Mouse (Mus musculus): ENCODE measurements around the gene Fam78a. TPM values are rescaled to one million over a fixed set of nuclear protein-coding genes. Genes with fewer than 3 reads are reported as not detected.

Fam78a gene
- polyA plus RNA-seq, 2 experiments = 8.9 to 9.8 TPM

GRCm38 (mm10) chr2:32115851-32116268 is 31.2 kb upstream of the Fam78a start:
- Histone ChIP-seq H3K4me2 (ENCODE audit: low read depth) (peak overlapping the region; percentile 49), H3K36me3 (replicated peaks; ENCODE audit: control insufficient read depth, insufficient read depth, low read depth) (no peaks in the 10 kb centered on the region), H3K9ac (replicated peaks) (peak overlapping the region; percentile 58), H3K4me1 (replicated peaks; ENCODE audit: control insufficient read depth in 2 of 2, insufficient read depth in 2 of 2, low read length in 1 of 2) (peaks cover 41 to 50% of the 10 kb centered on the region in 2 experiments), H3K9me3 (ENCODE audit: control insufficient read depth, low read length) (no peaks in the 10 kb centered on the region), H3K4me3 (ENCODE audit: insufficient read depth in 1 of 2, low read depth in 2 of 2, low read length in 2 of 2) (peak overlapping the region; percentile 9 to 24; a peak in 3 of 4 replicates), H3K27me3 (ENCODE audit: control insufficient read depth, insufficient read depth, low read length) (no peaks in the 10 kb centered on the region), H3K27ac (peak overlapping the region; percentile 53)
- WGBS (ENCODE audit: insufficient replicate concordance) = 20% methylated on average over 4 of the region's 4 CpGs
- ATAC-seq (ENCODE audit: insufficient read depth) (peak; percentile 89), DNase-seq (ENCODE audit: low read depth in 3 of 3, low spot score in 3 of 3) (peak in 2 of 3 experiments; percentile 40 to 52)
- TF ChIP-seq EP300 (IDR thresholded peaks at IDR 0.05; ENCODE audit: low read depth) = peak; percentile 70
- TF ChIP-seq CTCF (IDR thresholded peaks at IDR 0.05; ENCODE audit: low read depth) = no peak

DNA sequence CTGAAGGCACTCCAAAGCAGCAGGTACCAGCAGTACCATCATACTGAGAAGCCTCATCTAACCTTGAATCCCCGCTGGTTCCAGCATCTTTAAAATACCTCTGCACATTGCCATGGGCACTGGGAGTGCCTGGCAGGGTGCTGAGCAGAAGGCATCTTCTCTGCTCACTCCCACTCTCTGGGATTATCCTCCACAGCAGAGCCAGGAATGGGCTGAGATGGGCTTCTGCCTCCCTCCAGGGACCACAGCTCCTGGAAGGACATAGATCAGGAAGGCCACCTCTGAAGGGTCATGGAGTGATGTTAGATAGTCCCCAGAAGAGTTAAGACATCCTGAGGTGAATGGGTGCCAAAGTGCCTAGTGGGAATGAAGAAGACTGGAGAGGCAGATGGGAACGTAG is 27.9 kb upstream of the Fam78a start:
- H3K9ac ChIP-seq (replicated peaks) = no peak overlapping the region
- TF ChIP-seq EP300 (IDR thresholded peaks at IDR 0.05; ENCODE audit: low read depth) = no peak
- ATAC-seq (ENCODE audit: insufficient read depth) (no peak), DNase-seq (ENCODE audit: low read depth in 3 of 3, low spot score in 3 of 3) (no peak)
- no peak overlapping the region for H3K27ac ChIP-seq
- no peak overlapping the region for H3K4me2 ChIP-seq (ENCODE audit: low read depth)
- no peak overlapping the region for H3K4me3 ChIP-seq (ENCODE audit: insufficient read depth in 1 of 2, low read depth in 2 of 2, low read length in 2 of 2)
- 73% methylated on average over 2 of the region's 2 CpGs for WGBS (ENCODE audit: insufficient replicate concordance)
- H3K4me1 ChIP-seq (replicated peaks; ENCODE audit: control insufficient read depth in 2 of 2, insufficient read depth in 2 of 2, low read length in 1 of 2) = peaks cover 37 to 43% of the 10 kb centered on the region in 2 experiments
- no peaks in the 10 kb centered on the region for H3K36me3 ChIP-seq (replicated peaks; ENCODE audit: control insufficient read depth, insufficient read depth, low read depth)
- no peaks in the 10 kb centered on the region for H3K9me3 ChIP-seq (ENCODE audit: control insufficient read depth, low read length)
- H3K27me3 ChIP-seq (ENCODE audit: control insufficient read depth, insufficient read depth, low read length) = no peaks in the 10 kb centered on the region

GRCm38 (mm10) chr2:32111268-32111667 is 26.6 kb upstream of the Fam78a start:
- WGBS (ENCODE audit: insufficient replicate concordance) = 86% methylated on average over 1 of the region's 1 CpGs

GRCm38 (mm10) chr2:32105930-32106329 is 21.3 kb upstream of the Fam78a start:
- no peak overlapping the region for H3K27ac ChIP-seq
- no peak for DNase-seq (ENCODE audit: low read depth in 3 of 3, low spot score in 3 of 3)
- no peaks in the 10 kb centered on the region for H3K36me3 ChIP-seq (replicated peaks; ENCODE audit: control insufficient read depth, insufficient read depth, low read depth)
- H3K9ac ChIP-seq (replicated peaks) = no peak overlapping the region
- no peaks in the 10 kb centered on the region for H3K27me3 ChIP-seq (ENCODE audit: control insufficient read depth, insufficient read depth, low read length)
- TF ChIP-seq CTCF (IDR thresholded peaks at IDR 0.05; ENCODE audit: low read depth) = no peak
- TF ChIP-seq EP300 (IDR thresholded peaks at IDR 0.05; ENCODE audit: low read depth) = no peak
- ATAC-seq (ENCODE audit: insufficient read depth) = no peak
- no peak overlapping the region for H3K4me2 ChIP-seq (ENCODE audit: low read depth)
- 70% methylated on average over 7 of the region's 7 CpGs for WGBS (ENCODE audit: insufficient replicate concordance)
- no peak overlapping the region for H3K4me3 ChIP-seq (ENCODE audit: insufficient read depth in 1 of 2, low read depth in 2 of 2, low read length in 2 of 2)
- H3K9me3 ChIP-seq (ENCODE audit: control insufficient read depth, low read length) = no peaks in the 10 kb centered on the region
- H3K4me1 ChIP-seq (replicated peaks; ENCODE audit: control insufficient read depth in 2 of 2, insufficient read depth in 2 of 2, low read length in 1 of 2) = peaks cover 5 to 8% of the 10 kb centered on the region in 2 experiments

More at GRCm38 (mm10) chr2:32111268-32111667, 26.6 kb upstream of the Fam78a start:
- Histone ChIP-seq H3K4me2 (ENCODE audit: low read depth) (no peak overlapping the region), H3K27ac (peak overlapping the region; percentile 23; the same call in 1 of the 2 replicates), H3K4me3 (ENCODE audit: insufficient read depth in 1 of 2, low read depth in 2 of 2, low read length in 2 of 2) (no peak overlapping the region), H3K27me3 (ENCODE audit: control insufficient read depth, insufficient read depth, low read length) (no peaks in the 10 kb centered on the region), H3K36me3 (replicated peaks; ENCODE audit: control insufficient read depth, insufficient read depth, low read depth) (no peaks in the 10 kb centered on the region), H3K9me3 (ENCODE audit: control insufficient read depth, low read length) (no peaks in the 10 kb centered on the region), H3K4me1 (replicated peaks; ENCODE audit: control insufficient read depth in 2 of 2, insufficient read depth in 2 of 2, low read length in 1 of 2) (peaks cover 34 to 38% of the 10 kb centered on the region in 2 experiments), H3K9ac (replicated peaks) (peak overlapping the region; percentile 36; the same call in 1 of the 2 replicates)
- DNase-seq (ENCODE audit: low read depth in 3 of 3, low spot score in 3 of 3) (no peak), ATAC-seq (ENCODE audit: insufficient read depth) (no peak)
- TF ChIP-seq CTCF (IDR thresholded peaks at IDR 0.05; ENCODE audit: low read depth) (no peak), EP300 (IDR thresholded peaks at IDR 0.05; ENCODE audit: low read depth) (no peak)

DNA sequence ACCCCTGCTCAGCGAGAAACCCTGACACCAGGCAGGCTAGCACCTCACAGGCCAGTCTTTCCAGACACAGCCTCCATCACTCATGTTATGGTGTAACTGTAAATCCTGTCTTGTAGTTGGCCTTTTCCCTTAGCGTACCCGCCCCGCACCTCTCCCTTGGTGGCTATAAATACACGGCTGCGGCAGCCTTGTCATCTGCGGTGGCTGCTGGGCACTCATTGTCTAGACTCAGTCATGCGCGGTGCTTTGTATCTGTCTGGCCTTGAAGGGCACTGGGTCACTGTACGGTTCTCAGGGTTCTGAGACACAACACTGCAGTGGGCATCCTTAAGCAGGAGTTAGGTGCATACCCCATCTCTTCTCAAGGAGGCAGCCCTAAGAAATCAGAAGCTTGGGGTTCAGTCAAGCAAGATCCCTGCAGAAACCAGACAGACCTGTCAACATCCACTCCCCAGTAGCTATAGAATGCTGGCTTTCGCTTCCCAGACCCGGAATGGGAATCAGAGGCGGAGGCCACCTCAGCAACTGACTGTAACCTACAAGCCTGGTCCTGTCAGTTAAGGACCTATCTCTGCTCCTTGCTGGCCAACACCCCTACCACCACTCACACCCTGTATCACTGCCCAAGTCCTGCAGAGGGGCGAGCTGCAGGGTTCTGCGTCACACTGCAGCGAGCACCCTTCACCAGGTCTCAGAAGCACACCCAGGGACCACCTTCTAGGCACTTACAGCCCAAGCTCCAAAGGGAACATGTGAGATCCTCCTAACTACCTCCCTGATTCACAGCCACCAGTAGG is 20.7 kb upstream of the Fam78a start:
- DNase-seq (ENCODE audit: low read depth in 3 of 3, low spot score in 3 of 3) = no peak
- Histone ChIP-seq H3K9me3 (ENCODE audit: control insufficient read depth, low read length) (no peaks in the 10 kb centered on the region), H3K27me3 (ENCODE audit: control insufficient read depth, insufficient read depth, low read length) (no peaks in the 10 kb centered on the region), H3K4me3 (ENCODE audit: insufficient read depth in 1 of 2, low read depth in 2 of 2, low read length in 2 of 2) (no peak overlapping the region), H3K4me2 (ENCODE audit: low read depth) (no peak overlapping the region), H3K4me1 (replicated peaks; ENCODE audit: control insufficient read depth in 2 of 2, insufficient read depth in 2 of 2, low read length in 1 of 2) (peaks cover 2 to 7% of the 10 kb centered on the region in 2 experiments; a peak in 3 of 4 replicates), H3K9ac (replicated peaks) (no peak overlapping the region), H3K36me3 (replicated peaks; ENCODE audit: control insufficient read depth, insufficient read depth, low read depth) (no peaks in the 10 kb centered on the region), H3K27ac (no peak overlapping the region)
- peak; percentile 32; the same call in 1 of the 2 replicates for ATAC-seq (ENCODE audit: insufficient read depth)
- WGBS (ENCODE audit: insufficient replicate concordance) = 76% methylated on average over 16 of the region's 16 CpGs
- TF ChIP-seq EP300 (IDR thresholded peaks at IDR 0.05; ENCODE audit: low read depth) = no peak
- TF ChIP-seq CTCF (IDR thresholded peaks at IDR 0.05; ENCODE audit: low read depth) = no peak

Data from liver, embryonic 14.5 days (tissue).